Mouse (Mus musculus) retina, postnatal 7 days (tissue): ENCODE data around the gene Mast3.

Experiments
- DNase-seq: peaks from one replicate; pipeline ENCODE4 v3.0.0-alpha.2; 2012; ENCODE audit warnings: low read depth, low spot score

The Mast3 gene

GRCm38 (mm10) chr8:70762118-70762517, 42.7 kb downstream of the Mast3 start:
- no peak for DNase-seq

- DNase-seq = peak; percentile 98
These were observed 44.0 kb downstream of the Mast3 start, which contains the start of gene Mpv17l2 for GRCm38 (mm10) chr8:70760775-70761406. TSS of gene Mpv17l2 (minus strand) at chr8:70760946.

DNA sequence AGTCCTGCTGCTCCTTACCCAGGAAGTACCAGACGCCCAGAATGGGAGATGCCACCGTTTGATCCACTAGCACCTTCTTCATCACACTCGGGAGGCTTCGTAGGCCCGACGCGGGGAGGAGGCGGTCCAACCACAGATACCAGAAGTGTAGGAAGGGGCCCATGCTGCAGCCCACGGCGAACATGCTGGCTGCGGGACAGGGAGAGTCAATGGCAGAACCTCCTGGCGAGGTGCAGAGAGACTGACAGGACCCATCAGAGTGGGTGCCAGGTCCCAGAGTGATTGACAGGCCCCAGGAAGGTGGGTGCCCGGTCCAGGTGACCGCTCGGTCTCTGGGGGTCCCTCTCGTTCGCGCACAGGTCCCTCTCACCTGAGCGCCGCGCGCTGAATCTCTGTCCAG, 44.5 kb downstream of the Mast3 start:
- DNase-seq = no peak

DNA sequence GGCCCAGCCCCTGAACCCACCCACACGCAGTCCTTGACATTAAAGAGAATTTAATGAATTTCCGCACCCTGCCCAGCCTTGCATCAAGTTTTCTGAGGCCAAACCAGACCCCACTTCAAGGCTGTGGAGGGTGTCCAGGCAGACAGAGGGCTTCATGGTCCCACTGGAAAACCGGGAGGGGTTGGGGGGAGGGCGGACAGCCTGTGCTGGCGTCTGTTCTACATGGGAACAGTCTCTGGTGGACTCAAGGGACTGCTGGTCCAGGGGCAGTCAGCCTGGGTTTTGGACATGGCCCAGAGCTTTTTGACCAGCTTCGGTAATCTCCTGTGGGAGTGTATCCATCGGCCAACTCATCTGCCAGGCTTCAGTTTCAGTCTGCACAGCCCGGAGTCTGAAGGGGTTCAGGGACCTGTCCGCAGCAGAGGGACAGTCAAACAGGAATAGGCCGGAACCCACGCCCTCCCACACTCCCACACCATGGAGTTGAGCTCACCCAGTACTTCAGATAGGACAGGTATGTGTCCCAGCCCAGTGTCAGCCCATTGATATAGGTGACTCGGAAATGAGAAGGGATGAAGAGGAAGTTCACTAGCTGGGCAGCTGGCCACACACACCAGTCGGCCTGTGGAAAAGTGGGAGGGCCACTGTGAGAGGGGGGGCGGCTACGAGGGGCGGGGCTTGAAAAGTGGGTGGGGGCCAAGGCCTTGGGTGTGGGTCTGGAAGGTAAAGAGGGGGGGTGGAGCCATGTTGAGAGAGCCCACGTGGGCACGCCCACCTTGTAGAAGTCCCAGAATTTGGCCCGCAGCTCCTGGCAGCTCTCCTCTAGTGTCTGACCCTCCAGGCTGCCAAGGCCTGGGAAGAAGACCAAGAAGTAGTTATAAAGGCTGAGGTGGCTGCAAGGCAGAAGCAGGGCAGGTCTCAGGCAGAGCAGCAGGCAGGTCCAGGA, 46.0 kb downstream of the Mast3 start:
- DNase-seq = no peak

DNA sequence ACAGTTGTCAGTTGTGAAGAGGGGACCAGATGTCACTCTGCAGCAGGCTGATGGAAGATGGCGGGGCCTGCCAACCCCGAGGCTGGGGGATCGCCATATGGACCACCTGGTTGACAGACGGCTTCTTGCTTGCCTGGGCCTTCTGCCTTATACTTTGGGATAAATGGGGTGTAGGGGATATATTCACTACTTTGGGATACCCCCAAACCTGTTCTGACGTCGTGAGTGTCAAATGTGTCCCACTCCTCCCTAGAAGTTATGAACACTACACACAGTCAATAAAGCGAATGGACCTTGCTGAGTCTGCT, 46.6 kb downstream of the Mast3 start:
- DNase-seq = no peak

- DNase-seq = no peak
These were observed 47.1 kb downstream of the Mast3 start for GRCm38 (mm10) chr8:70757523-70758307.

DNA sequence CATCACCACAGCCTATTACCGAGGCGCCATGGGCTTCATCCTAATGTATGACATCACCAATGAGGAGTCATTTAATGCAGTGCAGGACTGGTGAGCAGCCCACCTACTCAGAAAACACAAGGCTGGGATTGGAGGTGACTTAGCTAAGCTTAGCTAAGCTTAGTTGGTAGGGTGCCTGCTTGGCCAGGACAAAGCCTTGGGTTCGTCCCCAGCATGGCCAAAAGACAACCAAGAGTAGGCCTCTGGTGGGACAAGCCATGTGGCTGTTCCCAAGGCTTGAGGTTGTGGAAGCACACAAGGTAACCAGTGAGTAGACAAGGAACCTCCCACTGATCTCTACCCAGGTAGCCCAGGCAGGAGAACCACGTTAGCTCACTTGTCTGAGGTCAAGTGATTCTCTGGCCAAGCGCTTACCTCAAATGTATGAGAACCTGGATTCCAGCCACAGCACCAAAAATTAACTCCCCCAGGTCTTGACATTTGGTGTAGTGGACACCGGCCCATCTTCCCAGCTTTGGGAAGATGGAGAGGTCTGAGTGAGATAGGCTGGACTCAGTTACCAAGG, 48.3 kb downstream of the Mast3 start:
- DNase-seq = no peak

DNA sequence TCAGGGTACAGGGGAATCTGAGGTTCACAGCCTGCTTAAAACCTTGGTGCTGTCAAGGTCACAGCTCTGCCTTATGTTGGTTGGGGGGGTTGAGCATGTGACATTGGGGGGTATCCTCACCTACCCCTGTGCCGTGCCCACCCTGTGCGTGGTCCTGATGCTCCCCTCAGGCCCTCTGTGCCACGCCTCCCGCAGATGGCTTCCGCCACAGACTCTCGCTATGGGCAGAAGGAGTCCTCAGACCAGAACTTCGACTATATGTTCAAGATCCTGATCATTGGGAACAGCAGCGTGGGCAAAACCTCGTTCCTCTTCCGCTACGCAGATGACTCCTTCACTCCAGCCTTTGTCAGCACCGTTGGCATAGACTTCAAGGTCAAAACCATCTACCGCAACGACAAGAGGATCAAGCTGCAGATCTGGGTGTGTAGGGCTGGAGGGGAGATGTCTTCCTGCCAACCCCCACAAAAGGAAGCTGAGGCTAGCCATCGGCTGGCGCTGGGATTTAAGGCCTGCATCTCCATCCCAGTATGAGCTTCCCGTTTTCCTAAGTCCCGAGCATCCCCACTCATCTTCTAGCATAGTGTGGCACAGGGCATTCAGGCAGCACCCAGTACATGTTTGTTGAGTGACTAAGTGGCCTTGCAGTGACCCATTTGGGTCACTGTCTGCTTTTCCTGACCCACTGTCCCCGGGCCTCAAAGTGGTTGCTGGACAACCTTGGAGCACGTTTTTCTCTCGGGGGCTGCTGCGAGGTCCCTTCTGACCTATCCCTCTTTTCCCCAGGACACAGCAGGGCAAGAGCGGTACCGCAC, 49.0 kb downstream of the Mast3 start:
- DNase-seq = no peak

GRCm38 (mm10) chr8:70754871-70755660, 49.8 kb downstream of the Mast3 start:
- peak; percentile 62 for DNase-seq

- peak; percentile 94 for DNase-seq
These were observed 50.6 kb downstream of the Mast3 start, which contains the start of gene Rab3a for GRCm38 (mm10) chr8:70754043-70754870. TSS of gene Rab3a (plus strand) at chr8:70754679.

- no peak for DNase-seq
These were observed 51.7 kb downstream of the Mast3 start for GRCm38 (mm10) chr8:70753151-70753550.

DNA sequence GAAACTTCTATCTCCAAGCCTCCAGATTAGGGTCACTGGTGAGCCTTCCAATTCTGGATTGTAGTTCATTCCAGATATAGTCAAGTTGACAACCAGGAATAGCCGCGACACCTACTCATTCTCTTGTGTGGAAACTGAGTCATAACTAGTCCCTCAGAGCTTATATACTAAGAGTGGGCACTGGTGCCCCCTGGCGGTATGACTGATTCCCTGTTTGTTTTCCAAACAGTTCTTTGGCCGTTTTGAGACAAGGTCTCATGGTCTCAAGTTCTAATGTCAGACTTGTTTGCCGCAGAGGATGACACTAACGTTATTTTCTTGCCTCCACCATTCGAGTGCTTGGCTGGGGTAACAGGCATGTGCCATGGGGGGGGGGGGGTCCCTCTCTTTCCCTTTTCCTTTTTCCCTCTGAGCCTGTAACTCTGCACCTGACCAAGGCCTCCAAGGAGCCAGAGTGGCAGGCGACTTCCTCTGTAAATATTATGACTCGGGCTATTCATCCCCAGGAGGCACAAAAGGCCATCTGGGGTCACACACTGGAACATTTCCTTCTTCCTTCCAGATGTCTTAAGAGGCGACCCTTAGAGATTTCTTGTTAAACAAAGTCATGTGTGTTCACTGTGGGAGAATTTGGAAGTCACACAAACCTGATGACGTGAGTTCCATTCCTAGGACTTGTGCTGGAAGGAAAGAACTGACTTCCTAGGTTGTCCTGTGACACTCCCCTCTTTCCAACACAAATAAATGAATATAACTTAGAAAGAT, 52.7 kb downstream of the Mast3 start:
- no peak for DNase-seq

- DNase-seq = no peak
These were observed 54.6 kb downstream of the Mast3 start for GRCm38 (mm10) chr8:70750128-70750680.

DNA sequence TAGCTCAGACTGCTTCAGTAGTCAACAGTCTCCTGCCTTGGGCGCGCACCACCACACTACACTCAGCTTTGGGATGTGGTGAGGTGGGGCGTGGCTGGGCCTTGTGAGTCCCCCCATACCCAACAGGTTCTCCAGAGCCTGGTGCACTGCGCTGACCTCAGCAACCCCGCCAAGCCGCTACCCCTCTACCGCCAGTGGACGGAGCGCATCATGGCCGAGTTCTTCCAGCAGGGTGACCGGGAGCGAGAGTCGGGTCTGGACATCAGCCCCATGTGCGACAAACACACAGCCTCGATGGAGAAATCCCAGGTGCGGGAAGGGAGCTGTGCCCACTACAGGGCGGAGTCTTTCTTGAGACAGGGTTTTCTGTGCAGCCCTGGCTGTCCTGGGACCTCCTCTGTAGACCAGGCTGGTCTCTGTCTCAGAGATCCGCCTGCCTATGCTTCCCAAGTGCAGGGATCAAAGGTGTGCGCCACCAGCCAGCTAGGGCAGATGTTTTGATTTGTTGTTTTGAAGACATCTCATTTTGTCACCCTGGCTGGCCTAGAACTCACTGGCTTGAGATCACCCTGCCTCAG, 55.7 kb downstream of the Mast3 start:
- DNase-seq = no peak

DNA sequence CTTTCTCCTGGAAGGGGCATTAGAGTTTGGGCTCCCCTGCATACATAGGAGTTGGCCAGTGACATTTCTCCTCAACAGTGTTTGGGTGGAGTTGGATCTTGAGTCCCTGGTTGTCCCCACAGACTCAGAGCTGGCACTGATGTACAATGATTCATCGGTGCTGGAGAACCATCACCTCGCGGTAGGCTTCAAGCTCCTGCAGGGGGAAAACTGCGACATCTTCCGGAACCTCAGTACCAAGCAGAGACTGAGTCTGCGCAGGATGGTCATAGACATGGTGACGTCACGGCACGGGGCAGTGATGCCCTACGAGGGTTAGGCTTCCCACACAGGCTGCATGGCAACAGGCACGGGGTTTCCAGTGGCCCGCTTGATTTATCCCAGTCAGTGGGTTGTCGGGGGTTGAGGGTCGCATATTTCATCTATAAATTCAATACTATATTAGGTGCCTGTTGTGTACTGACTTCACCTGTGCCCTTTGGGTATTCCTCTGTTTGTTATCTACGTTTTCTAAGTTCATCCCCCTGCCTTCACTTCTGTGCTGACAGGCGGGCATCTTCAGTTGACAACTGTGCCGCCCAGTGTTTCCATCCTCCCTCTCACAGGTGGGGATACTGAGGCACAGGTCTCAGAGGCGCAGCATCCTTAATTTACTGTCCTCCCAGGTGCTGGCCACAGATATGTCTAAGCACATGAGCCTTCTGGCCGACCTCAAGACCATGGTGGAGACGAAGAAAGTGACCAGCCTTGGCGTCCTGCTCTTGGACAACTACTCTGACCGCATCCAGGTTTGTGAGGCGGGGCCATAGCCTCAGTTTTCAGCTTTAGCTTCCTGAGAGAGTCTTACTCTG, 56.4 kb downstream of the Mast3 start:
- DNase-seq = no peak

DNA sequence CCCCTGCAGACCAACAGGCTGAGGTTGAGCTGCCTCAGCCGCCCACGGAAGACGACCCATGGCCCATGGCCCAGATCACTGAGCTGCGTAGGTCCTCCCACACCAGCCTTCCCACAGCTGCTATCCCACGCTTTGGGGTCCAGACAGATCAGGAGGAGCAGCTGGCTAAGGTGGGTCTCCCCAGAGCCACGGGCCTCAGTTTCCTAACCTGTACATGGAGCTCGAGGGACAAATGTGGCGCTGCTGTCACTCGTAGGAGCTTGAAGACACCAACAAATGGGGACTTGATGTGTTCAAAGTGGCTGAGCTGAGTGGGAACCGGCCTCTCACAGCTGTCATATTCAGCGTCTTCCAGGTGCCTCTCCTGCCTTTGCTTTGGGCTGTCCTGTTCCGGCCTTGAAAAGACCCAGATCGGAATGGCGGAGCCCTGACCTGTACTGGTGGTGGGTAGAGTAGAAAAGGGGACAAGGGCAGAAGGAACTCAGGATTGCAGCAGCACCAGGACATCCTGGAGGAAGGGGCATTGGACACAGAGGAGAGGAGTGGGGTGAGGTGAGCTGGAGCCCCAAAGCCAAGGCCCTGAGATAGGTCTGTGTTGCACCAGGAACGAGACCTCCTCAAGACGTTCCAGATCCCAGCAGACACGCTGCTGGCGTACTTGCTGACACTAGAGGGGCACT, 57.5 kb downstream of the Mast3 start:
- no peak for DNase-seq
